Mouse (Mus musculus) E14TG2a.4 (cell line): ENCODE results near the gene Adgrl1.

ENCODE experiments used
- H3K27me3 ChIP-seq: 2 replicates; pipeline ENCODE4 v1.6.1; 2014; ENCODE audit warnings: low read length, control low read depth; ENCODE audit not compliant: insufficient read depth
- H3K36me3 ChIP-seq: 2 replicates; pipeline ENCODE4 v1.6.1; 2014; ENCODE audit warnings: low read length, control low read depth; ENCODE audit not compliant: insufficient read depth
- H3K4me1 ChIP-seq: replicated peaks from 2 replicates; pipeline ENCODE4 v1.6.1; 2014; ENCODE audit warnings: low read depth, low read length, control low read depth
- H3K4me3 ChIP-seq: replicated peaks from 2 replicates; pipeline ENCODE4 v1.5.1; 2014; ENCODE audit warnings: mild to moderate bottlenecking, low read length
- H3K9me3 ChIP-seq: 2 replicates; pipeline ENCODE4 v1.6.1; 2014; ENCODE audit warnings: low read length, control low read depth
- CTCF ChIP-seq: conservative IDR thresholded peaks from 2 replicates; pipeline ENCODE4 v1.5.1; 2014; ENCODE audit warnings: low read length
- NANOG ChIP-seq: IDR thresholded peaks from 2 replicates; pipeline ENCODE4 v1.6.1; 2014; ENCODE audit warnings: borderline replicate concordance, low read length, mixed read lengths
- POU5F1 ChIP-seq: IDR thresholded peaks from 2 replicates; pipeline ENCODE4 v1.6.1; 2014; ENCODE audit warnings: low read length, borderline replicate concordance

The Adgrl1 gene

DNA sequence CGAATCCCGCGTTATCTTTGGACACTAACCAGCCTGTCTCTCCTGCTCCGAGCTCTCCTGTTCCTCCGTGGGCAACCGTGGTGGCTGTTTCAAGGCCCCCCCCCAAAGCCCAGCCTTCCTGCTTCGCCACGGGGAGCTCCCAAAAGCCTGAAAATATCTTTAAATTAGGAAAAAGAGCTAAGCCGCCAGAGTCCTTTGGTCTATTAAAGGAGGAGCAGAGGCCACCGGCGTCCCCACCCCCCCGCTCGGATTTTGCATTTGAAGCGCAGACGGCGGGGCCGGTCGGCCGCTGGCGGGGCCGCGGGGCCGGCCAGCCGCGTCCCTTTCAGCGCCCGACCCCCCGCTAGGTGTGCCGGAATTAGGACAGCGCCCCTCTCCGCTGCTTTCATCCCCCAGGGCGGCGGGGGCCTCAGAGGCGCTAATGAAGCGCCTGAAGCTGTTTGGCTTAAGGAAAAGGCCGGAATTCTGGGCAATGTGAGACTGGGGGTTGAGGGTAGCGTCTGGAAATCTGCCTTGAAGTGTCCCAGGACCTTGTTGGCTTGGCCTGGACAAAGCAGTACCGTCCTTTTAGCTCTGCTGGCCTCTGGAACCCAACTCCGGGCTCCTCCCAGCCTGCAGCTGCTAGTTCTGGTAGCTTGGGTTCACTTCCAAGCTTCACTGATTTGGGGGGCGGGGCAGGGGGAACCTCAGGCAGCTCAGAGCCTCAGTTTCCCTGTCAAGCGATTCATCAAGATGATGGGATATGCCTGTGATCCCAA lies 23.6 kb upstream of the Adgrl1 start:
- no peak for TF ChIP-seq NANOG
- no peak for TF ChIP-seq POU5F1
- no peak for TF ChIP-seq CTCF
- H3K27me3 ChIP-seq, result peaks cover 7% of the 10 kb centered on the region
- no peaks in the 10 kb centered on the region for H3K36me3 ChIP-seq
- no peaks in the 10 kb centered on the region for H3K9me3 ChIP-seq
- peaks cover 49% of the 10 kb centered on the region for H3K4me1 ChIP-seq
- H3K4me3 ChIP-seq, result peak overlapping the region; percentile 99

DNA sequence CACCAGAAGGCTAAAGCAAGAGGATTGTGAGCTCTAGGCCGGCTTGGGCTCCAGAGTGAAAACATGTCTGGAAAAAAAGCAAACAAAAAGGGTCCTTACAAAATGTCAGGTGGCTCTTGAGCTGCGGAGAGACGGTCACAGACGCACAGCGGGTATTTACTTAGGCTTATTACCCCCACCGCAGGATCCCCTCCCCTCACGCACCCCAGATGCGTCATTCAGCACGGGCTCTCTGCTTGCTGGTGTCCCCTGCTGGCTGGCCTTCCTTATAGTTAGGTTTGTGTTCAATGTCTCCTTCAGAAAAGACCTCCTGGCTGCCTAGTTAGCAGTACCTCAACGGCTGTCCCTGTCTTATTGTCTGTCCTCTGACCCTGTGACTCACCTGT lies 23.1 kb upstream of the Adgrl1 start:
- peaks cover 7% of the 10 kb centered on the region for H3K27me3 ChIP-seq
- TF ChIP-seq POU5F1 (no peak), CTCF (no peak), NANOG (no peak)
- peak overlapping the region; percentile 99 for H3K4me3 ChIP-seq
- peaks cover 49% of the 10 kb centered on the region for H3K4me1 ChIP-seq
- no peaks in the 10 kb centered on the region for H3K36me3 ChIP-seq
- no peaks in the 10 kb centered on the region for H3K9me3 ChIP-seq

DNA sequence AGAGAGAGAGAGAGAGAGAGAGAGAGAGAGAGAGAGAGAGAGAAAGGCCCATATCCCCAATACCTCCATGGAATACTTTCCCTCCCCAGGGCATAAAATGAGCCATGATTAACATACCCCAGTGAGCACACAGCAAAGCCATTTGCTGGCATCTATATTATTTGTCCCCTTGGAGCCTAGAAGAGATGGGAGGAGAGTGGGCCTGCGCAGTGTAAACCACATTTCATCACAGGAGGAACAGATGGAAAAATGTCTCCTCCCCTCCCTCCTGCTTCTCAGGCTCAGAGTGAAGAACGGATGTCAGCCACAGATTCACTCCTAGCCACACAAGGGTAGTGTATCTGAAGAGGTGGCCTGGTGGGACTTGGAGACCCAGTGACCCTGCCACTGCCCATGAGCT lies 11.5 kb upstream of the Adgrl1 start:
- no peaks in the 10 kb centered on the region for H3K36me3 ChIP-seq
- TF ChIP-seq NANOG (no peak), CTCF (no peak), POU5F1 (no peak)
- peaks cover 27% of the 10 kb centered on the region for H3K27me3 ChIP-seq
- no peaks in the 10 kb centered on the region for H3K9me3 ChIP-seq
- peaks cover 19% of the 10 kb centered on the region for H3K4me1 ChIP-seq
- no peak overlapping the region for H3K4me3 ChIP-seq

DNA sequence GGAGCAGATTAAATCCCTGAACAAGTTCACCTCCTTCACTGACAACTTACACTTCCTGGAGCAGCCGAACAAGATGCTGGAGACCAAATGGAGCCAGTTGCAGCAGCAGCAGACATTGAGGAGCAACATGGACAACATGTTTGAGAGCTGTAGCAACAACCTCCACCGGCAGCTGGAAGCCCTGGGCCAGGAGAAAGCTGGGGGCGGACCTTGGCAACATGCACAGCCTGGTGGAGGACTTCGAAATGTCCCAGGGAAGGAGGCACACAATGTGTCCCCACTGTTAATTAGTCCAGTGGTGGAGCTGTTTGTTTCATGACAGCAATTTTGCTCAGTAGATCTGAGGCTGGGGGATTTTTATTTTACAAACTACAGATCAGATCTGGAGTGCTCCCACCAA lies 7.8 kb upstream of the Adgrl1 start:
- H3K9me3 ChIP-seq, result peaks cover 6% of the 10 kb centered on the region
- H3K27me3 ChIP-seq, result peaks cover 46% of the 10 kb centered on the region
- no peaks in the 10 kb centered on the region for H3K36me3 ChIP-seq
- peak overlapping the region; percentile 23 for H3K4me3 ChIP-seq
- TF ChIP-seq CTCF, result no peak
- no peak for TF ChIP-seq NANOG
- no peak for TF ChIP-seq POU5F1
- peaks cover 40% of the 10 kb centered on the region for H3K4me1 ChIP-seq

DNA sequence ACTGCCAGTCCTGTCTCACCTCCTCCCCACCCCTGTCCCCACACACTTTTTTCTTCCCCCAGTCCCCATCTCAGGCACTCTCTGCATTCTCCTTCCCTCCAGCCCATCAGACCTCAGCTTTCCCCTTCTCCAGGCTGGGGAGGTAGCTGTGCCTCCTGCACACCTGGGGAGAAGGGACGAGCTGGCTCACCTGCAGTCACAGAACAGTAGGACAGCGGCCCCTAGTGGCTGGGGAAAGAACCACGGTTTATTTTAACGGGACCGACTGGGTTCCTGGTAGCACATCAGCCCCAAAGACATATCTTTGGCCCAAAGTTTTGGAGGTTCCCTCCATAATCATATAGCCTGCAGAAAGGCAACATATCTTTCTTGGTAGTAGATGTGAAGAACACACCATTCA lies 6.0 kb upstream of the Adgrl1 start:
- peaks cover 51% of the 10 kb centered on the region for H3K27me3 ChIP-seq
- H3K4me1 ChIP-seq, result peaks cover 58% of the 10 kb centered on the region
- H3K4me3 ChIP-seq, result no peak overlapping the region
- no peaks in the 10 kb centered on the region for H3K36me3 ChIP-seq
- TF ChIP-seq CTCF (peak; percentile 97), NANOG (no peak)
- H3K9me3 ChIP-seq, result peaks cover 6% of the 10 kb centered on the region

DNA sequence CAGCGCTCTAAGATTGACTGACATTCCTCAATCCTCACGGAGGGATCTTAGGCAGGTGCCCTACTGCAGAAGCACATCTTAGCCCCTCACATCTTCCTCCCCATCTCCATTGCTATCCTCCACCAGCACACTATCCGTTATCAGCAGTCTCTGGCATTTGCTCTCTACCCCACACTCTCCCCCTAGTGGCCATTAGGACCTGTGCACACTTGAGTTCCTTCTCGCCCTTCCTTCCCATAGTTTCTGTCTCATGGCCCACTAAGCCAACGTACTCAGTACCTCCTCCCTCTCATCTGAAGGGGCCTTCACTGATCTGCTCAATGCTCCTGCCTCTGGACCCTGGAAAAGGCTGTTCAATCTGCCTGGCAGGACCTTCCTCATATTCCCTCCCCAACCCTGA lies 4.0 kb upstream of the Adgrl1 start:
- TF ChIP-seq CTCF (peak; percentile 77), POU5F1 (no peak)
- peaks cover 59% of the 10 kb centered on the region for H3K4me1 ChIP-seq
- H3K4me3 ChIP-seq, result no peak overlapping the region
- peaks cover 51% of the 10 kb centered on the region for H3K27me3 ChIP-seq
- H3K36me3 ChIP-seq, result no peaks in the 10 kb centered on the region
- H3K9me3 ChIP-seq, result peaks cover 6% of the 10 kb centered on the region

GRCm38 (mm10) chr8:83896461-83896860 lies 3.4 kb upstream of the Adgrl1 start:
- peaks cover 59% of the 10 kb centered on the region for H3K4me1 ChIP-seq
- H3K9me3 ChIP-seq, result peaks cover 6% of the 10 kb centered on the region
- peak overlapping the region; percentile 66 for H3K4me3 ChIP-seq
- TF ChIP-seq NANOG (no peak), CTCF (no peak), POU5F1 (no peak)
- H3K27me3 ChIP-seq, result peaks cover 47% of the 10 kb centered on the region
- no peaks in the 10 kb centered on the region for H3K36me3 ChIP-seq

DNA sequence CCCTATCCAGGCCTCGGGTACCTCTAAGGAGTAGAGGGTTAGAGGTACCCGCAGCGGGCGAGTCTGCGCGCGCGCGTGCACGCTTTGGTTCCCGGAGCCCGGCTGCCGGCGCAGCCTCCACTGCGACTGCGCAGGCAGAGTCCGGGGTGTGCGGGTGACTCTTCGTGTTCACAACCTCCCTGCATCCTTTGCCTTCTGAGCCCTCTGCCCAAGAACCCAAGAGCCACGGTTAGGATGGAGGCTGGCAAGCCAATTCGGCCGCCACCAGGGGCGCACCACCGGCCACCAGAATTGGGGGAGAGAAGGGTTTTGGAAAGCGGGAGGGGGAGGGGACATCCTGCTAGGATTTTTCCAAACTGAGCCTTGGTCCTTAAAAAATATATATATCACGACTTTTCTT lies 2.7 kb upstream of the Adgrl1 start:
- Histone ChIP-seq H3K36me3 (no peaks in the 10 kb centered on the region), H3K9me3 (peaks cover 6% of the 10 kb centered on the region), H3K27me3 (peaks cover 41% of the 10 kb centered on the region), H3K4me1 (peaks cover 58% of the 10 kb centered on the region), H3K4me3 (peak overlapping the region; percentile 66)
- TF ChIP-seq NANOG (no peak), POU5F1 (no peak), CTCF (peak; percentile 58)

- no peak for TF ChIP-seq CTCF
- TF ChIP-seq NANOG, result no peak
- TF ChIP-seq POU5F1, result no peak
- Histone ChIP-seq H3K27me3 (peaks cover 31% of the 10 kb centered on the region), H3K4me3 (peak overlapping the region; percentile 96), H3K36me3 (no peaks in the 10 kb centered on the region), H3K9me3 (peaks cover 6% of the 10 kb centered on the region), H3K4me1 (peaks cover 58% of the 10 kb centered on the region)
These were observed 1.4 kb upstream of the Adgrl1 start for GRCm38 (mm10) chr8:83898456-83898855.
